Mouse (Mus musculus) cerebellum, postnatal 25 days (tissue): ENCODE measurements around the gene Sdk1.

Source experiments
- DNase-seq, 2 experiments: peaks; one replicate each; pipeline ENCODE4 v3.0.0; 2021; ENCODE audit warnings: mixed read lengths in 2 of 2

Sdk1 gene

DNA sequence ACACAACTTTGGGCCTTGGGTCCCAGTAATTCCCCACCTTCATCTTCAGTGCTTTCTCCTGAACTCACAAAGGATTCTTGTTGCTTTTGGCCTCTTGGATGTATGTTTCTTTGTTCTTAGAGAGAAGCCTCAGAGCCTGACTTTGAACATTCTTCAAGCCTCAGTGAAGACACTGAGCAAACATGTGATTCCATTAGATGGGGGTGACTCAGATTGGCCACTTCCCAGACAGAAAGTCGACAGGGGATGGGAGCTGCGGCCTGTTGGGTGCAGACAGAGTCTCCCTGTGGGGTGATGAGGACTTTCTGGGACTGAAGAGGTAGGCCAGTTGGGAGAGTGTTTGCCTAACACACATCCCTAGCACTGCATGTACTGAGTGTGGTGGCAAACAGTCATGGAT is 405.3 kb downstream of the Sdk1 start:
- no peak for DNase-seq

DNA sequence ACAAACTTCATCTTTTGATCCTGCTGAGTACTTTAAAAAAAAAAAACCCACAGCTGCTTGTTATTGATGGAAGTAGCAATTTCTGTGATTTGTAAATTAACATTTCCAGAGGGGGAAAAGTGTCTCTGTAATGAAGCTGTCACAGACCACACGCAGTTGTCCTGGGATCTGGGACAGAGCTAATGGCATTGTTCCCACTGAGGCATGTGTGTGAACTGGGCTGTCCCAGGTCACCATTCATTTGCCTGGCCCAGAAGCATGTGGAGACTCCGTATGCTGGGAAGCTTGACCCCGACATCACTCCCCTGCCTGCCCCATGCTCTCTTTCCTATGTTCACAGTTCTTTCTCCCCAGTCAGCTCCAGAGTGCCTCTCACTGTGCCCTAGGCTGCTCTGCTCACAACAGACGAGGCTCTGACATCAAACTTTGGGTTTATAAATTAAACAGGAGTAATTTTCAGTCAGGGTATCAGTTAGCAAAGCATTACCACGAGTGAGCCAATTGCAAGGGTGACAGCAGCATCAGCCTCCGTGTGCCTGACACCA is 408.6 kb downstream of the Sdk1 start:
- DNase-seq: no peak

DNA sequence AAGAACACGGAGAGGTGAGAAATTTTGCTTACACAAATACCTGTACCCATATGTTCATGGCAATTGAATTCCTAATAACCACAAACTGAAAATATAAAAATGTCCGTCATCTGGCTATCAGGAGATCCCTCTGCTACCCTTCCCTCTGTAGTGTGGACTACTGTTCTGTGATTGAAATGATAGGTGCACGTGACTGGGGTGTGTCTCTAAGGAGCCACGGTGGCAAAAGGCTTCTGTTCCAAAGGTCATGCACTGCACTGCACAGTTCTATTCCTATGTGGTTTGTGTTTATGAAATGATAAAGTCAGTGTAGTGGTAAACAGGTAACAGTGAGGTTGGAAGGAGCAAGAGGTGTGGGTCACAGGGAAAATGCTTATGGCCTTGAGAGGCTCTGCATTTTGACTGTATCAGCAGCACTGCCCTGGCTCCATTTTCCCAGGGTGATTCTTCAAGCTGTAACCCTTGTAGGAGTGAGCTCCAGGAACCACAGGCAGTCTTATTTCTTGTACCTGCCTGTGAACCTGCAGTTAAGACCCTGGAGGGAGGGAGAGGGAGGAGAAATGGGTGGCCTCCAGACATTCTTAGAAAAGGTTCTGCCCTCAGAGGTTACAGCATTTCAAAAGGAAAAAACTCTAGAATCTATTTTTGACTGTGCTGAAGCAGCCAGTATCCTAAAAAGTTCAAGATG is 410.5 kb downstream of the Sdk1 start:
- no peak for DNase-seq

DNA sequence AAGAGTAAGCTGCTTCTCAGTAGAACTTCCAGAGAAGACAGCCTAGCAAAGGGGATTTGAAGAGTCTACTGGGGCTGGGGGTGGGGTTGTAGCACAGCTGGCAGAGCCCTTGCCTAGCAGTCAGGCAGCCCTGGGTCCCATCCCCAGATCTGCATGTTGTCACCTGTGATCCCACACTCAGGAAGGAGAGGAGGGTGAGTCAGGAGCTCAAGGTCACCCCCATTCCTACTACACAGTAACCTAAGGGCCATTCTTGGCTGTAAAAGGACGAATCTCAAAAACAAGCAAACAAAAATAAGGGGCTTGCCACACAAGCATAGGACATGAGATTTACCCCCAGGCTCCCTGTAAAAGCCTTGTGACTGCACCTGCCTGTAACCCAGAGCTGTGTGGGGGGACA is 435.1 kb downstream of the Sdk1 start:
- DNase-seq: no peak

DNA sequence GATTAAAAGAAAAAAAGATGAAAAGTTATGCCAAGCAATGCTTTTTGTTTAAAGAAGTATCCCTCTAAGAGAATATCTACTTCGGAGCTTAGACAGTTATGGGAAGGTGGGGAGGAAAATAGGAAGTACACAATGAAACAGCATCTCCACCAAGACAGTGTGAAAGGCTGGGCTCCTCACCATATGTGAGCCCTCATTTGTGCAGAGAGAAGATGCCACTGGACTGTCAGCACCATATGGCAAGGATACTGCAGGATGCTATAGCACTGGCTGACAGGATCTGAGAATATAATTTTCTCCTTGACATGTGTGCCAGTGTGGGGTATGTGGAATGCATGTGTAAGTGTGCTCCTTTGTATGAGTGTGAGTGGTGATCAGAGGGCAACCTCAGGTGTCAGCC is 435.7 kb downstream of the Sdk1 start:
- no peak for DNase-seq

DNA sequence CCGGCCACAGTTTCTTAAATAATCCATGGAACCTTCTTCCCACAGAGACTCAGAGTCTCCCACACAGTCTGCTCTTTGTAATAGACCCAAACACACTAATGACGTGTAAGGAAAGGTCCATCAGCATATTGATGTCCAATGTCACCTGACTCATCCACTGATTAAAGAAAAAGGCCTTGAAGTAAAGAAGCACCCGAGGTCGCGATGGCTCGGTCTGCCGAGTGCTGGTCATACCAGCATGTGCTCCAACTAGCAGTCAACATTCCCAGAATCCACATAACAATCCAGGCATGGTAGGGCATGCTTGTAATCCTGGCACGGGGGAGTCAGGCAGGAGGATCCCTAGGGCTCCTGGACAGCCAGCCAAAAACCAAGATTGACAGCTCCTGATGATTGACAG is 436.6 kb downstream of the Sdk1 start:
- no peak for DNase-seq

DNA sequence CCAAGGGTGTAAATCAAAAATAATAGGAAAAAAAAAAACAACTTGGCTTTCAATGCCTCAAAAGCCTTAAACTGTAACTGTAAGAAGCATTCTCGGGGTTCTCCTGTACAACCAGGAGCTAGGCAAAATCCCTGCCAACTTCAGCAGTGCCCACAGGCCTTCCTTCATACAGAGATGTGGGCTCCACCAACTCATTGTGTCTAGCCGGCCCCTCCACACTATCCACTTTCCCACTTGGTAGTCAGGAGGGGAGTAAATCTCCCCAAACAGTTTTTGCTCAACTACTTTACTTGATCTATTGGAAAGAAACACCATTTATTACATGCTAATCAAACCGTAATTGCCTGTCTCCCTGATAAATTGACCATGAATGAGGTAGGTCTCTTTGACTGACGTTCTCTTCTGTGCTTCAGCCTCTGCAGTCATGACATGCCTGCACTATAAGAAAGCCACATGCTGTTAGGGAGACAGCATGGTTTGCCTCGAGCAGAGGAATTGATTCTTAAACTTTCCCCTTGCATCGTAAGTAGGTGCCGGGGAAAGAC is 445.7 kb downstream of the Sdk1 start:
- no peak for DNase-seq

DNA sequence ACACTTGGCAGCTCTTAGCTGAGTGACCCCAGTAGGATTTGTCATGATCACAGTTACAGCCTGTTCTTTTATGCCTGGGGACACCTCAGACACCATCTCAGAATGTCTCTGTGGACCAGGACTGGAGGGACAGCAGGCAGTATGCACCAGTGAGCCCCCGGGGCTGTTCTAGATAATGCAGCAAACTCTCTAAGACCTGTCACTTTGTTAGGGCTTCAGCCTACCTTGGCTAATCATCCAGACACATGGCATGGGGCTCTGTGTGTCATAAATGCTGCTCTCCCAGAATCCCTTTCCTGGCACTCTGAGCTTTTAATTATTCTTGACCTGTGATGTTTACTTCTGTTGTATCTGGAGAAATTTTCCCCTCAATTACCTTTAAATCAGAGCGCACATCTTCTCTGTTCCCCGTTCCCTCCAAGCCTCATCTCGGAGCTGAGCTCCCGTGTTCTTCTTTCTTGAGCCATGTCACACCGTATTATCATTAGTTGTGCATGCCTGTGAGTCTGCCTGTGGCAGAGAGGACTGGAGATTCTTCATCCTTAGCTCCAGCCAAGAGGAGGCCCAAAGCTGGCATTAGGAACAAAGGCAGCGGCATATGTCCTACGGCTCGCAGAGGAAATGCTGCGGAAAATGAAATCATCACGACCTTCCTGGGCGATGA is 448.3 kb downstream of the Sdk1 start:
- peak; percentile 52 to 53 for DNase-seq

DNA sequence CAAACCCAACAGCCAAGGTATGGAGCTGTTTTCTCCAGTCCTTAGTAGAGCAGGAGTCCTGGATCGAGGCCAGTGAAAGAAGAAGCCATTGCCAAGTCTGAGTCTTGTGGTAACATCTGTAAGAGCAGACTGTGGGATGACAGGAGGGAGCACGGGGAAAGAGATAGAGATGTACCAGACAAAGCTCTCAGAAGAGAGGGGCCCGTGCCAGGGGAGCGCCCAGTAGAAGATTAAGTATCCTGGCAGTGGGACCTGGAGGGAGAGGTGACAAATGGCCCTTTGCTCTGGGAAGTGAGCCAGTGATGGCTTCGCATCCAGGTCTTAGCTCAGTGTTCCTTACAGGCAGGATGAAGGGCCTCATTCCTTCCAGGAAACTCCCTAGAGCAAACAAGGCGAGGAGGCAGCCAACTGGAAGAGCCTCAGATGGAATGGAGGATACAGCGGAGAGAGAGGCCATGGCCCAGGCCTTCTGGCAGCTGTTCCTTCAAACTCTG is 450.2 kb downstream of the Sdk1 start:
- DNase-seq: peak; percentile 85 to 88

DNA sequence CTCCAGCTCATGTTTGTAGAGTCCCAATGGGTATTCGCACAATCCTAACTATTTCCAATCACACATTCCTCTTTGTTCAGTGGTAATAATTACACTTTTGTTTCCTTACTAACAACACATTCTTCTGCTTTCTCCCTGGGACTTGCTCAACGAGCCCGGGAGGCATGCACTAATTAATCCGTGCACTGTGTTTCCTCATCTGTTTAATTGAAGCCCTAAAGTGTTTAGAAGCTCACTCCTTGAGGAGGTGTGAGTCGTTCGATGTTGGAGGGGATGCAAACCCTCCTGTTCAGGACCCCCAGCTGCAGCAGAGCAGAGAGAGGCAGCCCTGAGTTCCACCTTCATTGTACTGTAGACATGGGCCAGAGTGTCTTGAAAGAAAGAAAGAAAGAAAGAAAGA is 452.4 kb downstream of the Sdk1 start:
- no peak for DNase-seq

DNA sequence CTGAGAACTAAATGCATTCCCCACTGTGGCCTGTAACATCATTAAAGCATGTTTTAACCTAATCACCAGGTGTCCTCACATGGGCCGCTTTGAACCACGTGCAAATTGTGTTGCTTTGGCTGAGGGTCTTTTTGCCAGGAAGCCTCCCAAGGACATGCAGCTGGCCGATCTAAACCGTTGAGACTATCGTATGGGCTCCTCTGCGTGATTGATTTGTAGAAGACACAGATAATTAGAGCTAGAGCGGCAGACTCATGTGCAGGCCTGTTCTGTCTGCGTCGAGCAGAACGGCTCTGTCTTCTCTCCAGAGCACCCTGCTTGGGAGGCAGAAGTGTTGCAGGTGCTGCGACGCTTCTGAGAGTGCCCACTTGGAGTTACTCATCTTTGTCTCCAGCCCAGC is 453.6 kb downstream of the Sdk1 start:
- DNase-seq: no peak

DNA sequence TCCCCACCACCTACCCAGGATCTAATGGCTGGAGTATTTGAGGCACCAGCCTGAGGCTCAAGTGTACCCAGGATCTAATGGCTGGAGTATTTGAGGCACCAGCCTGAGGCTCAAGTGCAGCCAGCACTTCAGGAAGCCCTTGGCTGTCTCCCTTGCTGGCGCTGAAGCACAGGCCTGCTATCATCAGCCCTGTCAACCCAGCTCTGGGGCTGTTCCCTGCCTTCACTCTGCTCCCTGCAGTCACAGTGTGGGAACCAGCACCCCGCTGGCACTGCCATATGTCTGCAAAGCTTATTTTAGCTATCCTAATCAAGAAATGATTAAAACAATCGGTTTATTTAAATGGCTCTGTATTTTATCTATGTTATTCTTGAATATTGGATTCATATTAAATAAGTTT is 457.1 kb downstream of the Sdk1 start:
- DNase-seq: peak; percentile 92 to 95

DNA sequence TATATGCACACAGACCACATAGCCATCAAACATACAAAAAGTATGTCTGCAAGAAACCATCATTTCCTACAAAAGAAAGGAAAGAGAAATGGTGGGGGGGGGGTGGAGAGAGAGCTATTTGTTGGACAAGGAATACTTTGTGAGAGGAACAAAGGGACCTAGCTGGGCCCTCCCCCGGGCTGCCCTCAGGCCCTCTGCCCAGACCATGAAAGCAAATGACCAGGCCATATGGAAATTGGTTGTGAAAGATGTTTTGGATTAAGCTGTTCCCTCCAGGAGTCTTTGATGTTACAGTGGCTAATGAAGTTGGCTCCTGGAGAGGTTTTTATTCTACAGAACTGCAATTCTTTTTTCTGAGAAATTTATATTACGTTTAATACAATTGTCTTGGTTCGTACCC is 479.5 kb downstream of the Sdk1 start:
- DNase-seq: no peak

DNA sequence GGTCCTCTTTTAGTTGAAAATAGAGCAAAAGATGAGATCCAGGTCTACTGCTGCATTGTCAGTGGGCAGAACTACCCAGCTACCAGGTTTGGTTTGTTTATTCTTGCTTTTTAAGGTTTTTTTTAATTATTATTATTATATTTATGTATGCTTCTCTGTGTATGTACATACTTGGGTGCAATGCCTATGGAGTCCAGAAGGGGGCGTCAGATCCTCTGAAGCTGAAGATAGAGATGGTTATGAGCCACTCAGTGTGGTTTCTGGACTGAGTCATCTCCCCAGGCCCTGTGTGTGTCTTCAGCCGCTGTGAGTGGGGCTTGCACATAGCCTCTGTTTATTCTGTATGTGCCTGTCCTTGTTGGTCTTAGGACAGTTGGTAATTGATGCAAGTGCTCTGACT is 486.7 kb downstream of the Sdk1 start:
- no peak for DNase-seq

DNA sequence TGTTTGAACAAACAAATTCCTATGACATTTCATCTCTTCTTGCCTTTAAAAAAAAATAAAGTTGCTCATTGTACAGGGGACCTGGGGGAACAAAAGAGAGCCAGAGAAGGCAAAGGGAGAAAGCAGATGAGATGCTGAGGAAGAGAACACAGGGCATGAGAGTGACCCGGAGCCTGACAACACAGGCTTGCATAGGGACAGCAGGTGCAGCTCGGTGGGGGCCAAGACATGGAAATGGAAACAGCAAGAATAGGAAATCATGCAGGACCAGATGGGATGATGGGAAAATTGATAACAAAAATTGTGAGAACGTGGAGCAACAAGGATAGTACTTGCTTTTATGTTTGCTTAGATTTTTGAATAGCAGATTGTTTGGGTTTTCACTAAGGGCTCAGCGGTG is 488.7 kb downstream of the Sdk1 start:
- DNase-seq: peak; percentile 25 to 48

DNA sequence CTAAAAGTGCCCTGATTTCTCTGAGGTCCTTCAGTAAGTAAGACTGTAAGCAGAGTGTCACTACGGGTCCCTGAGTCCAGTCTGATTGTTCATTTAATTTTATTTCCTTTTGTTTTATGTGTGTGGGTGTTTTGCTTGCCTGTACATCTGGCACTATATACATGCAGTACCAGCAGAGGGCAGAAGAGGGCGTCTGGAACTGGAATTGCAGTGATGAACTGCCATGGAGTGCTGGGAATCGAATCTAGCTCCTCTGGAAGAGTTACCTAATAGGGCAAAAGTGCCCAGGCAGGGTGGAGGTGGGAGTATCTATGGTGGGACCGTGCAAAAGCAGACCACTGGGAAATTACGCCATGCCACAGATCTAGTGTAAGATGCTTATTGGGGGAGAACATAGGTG is 497.4 kb downstream of the Sdk1 start:
- DNase-seq: no peak

DNA sequence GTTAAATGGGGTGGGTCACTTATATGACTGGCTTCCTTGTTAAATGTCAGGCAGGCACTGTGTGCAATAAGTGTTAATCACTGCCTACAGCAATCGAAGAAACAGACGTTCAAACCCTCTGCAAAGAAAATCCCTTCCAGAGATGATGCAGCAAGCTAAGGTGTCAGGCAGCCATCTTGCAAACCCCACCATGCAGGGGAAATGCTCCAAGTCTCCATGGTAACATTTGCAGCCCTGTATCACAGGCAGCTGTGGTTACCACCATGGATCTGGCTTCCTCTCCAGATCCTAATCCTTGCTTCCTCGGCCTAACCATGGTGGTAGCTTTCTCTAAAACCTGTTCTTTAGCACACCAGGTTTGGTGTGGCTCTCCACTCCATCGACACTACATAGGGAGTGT is 507.5 kb downstream of the Sdk1 start:
- no peak for DNase-seq

DNA sequence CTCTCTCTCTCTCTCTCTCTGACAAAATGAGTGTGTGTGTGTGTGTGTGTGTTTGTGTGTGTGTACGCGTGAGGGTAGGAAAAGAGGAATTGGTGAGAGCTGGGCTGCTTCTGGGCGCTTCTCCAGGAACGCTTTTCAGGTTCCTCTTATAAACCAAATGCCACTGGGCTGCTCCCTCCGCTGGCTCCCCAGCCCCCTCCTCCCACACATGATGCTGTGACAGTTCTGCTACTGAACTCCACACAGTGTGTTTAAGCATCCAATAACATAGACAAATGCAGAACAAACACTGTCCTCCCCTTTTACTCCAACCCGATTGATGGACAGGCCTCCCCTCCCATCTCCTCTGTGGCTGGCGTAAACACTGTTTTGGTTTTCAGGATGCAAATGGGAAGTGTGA is 513.0 kb downstream of the Sdk1 start:
- no peak for DNase-seq

DNA sequence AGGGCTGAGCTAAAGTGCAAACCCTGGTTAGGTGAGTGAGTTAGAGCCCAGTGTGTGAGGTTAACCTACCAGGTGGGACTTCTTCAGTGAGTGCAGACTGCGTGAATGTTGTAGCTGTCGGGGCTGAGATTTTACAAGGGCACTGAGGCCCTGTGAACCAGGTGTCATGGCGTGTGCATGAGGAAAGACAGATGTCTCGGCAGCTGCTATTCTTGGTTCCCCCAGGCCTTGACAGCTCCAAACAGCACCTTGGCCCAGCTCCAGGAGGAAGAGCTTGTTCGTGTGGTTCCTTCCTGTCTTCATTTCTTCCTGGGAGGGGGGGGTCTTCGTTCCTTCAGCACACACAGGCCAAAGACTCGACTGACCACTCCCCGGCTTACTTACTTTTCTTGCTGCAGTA is 517.6 kb downstream of the Sdk1 start:
- no peak for DNase-seq

DNA sequence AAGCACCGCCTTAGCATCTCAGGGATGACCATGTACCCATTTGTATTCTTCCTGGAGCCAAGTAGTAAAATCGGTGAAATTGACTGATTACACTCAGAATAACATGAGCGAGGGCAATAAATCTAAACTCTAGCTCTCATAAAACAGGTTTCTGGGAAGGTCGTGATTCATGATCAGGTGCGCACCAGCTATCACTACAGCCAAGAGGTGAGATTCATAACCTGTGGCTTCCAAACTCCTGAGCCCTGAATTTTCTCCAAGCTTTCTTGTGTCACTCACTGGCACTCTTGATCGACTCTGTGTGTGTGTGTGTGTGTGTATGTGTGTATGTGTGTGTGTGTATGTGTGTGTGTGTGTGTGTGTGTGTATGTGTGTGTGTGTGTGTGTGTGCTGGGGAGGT is 522.8 kb downstream of the Sdk1 start:
- no peak for DNase-seq

DNA sequence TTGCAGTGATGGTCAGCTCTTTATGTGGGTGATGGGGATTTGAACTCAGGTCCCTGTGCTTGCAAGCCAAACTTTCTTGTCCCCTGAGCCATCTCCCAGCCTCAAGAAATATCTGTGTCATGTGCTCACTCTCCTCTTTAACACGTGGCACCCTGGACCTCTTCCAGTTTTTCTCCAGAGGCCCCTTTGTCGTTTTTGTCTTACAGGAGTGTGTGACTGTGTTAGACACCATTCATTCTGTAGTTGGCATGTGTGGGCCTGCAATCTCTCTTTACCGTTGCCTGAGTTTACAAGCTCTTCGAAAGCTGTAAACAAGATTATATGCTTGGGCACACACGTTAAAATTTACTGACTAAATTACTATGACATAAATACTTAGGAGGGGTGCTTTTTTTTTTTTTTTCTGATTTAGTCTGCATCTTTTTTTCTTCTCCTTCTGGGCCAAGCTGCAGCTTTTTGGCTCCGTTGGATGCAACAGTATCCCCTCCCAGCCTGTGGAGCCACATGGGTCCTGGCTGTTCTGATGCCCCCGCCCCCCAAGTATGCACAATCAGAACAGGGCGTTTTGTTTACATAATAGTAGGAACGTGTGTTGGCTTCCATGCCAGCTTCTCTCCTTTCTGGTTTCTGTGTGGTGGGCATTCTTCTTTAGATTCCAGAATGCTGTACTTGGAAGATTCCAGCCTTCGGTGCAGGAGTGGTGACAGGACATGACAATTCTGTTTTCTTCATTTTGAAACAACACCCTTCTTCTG is 527.6 kb downstream of the Sdk1 start:
- DNase-seq: no peak

DNA sequence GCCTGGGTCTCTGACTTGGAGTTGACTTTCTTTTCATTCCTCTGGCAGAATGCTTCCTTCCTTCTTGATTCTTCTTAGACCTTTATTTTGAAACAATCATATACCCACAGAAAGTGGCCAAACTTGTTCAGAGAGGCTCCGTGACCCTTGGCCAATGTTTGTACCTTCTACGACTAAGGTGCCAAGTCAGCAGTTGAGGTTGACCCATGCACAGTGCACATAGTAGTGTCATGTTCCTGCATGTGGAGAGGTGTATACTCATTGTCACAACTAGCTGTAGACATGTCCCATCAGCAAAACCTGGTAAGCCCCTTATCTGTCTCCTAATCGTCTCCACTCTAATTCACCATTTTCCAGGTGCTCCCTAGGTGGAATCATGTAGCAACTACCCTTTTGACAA is 530.2 kb downstream of the Sdk1 start:
- DNase-seq: no peak

DNA sequence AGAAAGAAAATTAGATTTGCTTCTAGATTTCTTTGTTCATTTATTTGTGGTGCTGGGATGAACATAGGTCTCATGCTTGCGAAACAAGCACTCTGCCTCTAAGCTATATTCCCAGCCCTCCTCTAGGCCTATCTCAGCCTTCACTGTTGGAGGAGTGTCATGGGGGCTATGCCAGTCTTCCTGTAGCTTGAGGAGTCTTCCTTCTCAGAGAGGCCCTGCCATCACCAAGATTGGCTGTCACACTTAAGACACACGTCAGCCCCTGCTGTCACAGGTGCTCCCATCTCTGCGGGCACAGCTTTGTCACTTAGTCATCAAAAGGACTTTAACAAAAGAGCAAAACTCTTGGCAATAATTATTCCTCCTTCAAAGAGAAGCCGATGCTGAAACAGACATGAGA is 536.9 kb downstream of the Sdk1 start:
- no peak for DNase-seq
